8 mouse cellular contexts compared by ENCODE assay signal in genomic region chr3:111069156-111069555, GRCm38 (mm10).
DNase-seq lines count a peak whose midpoint lies in the region; ATAC-seq lines count a peak whose summit lies in the region.

No protein-coding gene starts in this region.

- DNase-seq in limb, embryonic 11.5 days (ENCODE audit: low spot score): peak; percentile 55
- no peak for DNase-seq in limb, embryonic 10.5 days (ENCODE audit: low spot score)
- DNase-seq in ZHBTc4 (ENCODE audit: low read depth, low spot score): peak; percentile 42
- peak; percentile 67 for DNase-seq in embryo, embryonic 10 days (ENCODE audit: low spot score)
- peak; percentile 47 for DNase-seq in kidney, postnatal 10 days
- peak; percentile 53 for DNase-seq in mesoderm, embryonic 11.5 days (ENCODE audit: low read depth, low spot score)
- no peak for DNase-seq in spleen, adult 12 weeks (ENCODE audit: low spot score)
- no peak for DNase-seq in heart, postnatal 25 days (ENCODE audit: low spot score)

- no peak for ATAC-seq in limb, embryonic 11.5 days (ENCODE audit: insufficient number of reproducible peaks, low FRiP score, low TSS enrichment, low read depth)

- 29% methylated on average over 7 of the region's 7 CpGs for WGBS in limb, embryonic 11.5 days
- 30% methylated on average over 7 of the region's 7 CpGs for WGBS in limb, embryonic 10.5 days

- H3K9me3 ChIP-seq in limb, embryonic 11.5 days (ENCODE audit: control insufficient read depth, low read length): no peaks in the 10 kb centered on the region
- no peaks in the 10 kb centered on the region for H3K9me3 ChIP-seq in limb, embryonic 10.5 days (replicated peaks)

- no peaks in the 10 kb centered on the region for H3K36me3 ChIP-seq in limb, embryonic 11.5 days (ENCODE audit: control insufficient read depth, insufficient read depth, low read length)
- H3K36me3 ChIP-seq in limb, embryonic 10.5 days: no peaks in the 10 kb centered on the region

- H3K9ac ChIP-seq in limb, embryonic 11.5 days (ENCODE audit: low read length): no peak overlapping the region

- H3K27ac ChIP-seq in limb, embryonic 11.5 days (replicated peaks; ENCODE audit: low read depth, low read length): no peak overlapping the region
- H3K27ac ChIP-seq in limb, embryonic 10.5 days: no peak overlapping the region

- intact Hi-C loops in heart, postnatal 25 days (cut with DNase I): loop anchor here (5.0 kb wide), 1 partner anchor 1542 kb away; no protein-coding TSS in a partner anchor

- no peaks in the 10 kb centered on the region for H3K27me3 ChIP-seq in limb, embryonic 11.5 days (ENCODE audit: control insufficient read depth, insufficient read depth, low read length)
- no peaks in the 10 kb centered on the region for H3K27me3 ChIP-seq in limb, embryonic 10.5 days (ENCODE audit: low read depth, poor library complexity, severe bottlenecking)

- 0 out of 2 replicates have a peak, but pooled peaks cover 1% of the 10 kb centered on the region for H3K4me1 ChIP-seq in limb, embryonic 11.5 days (ENCODE audit: control insufficient read depth, insufficient read depth, low read length)
- peaks cover 4% of the 10 kb centered on the region; the same call in 1 of the 2 replicates for H3K4me1 ChIP-seq in limb, embryonic 10.5 days

- H3K4me3 ChIP-seq in limb, embryonic 11.5 days (ENCODE audit: low read depth, low read length): no peak overlapping the region
- no peak overlapping the region for H3K4me3 ChIP-seq in limb, embryonic 10.5 days

- no peak overlapping the region for H3K4me2 ChIP-seq in limb, embryonic 11.5 days (ENCODE audit: low read depth, severe bottlenecking)

Comparison
In these comparisons a context has a peak if more than half of its experiments do, and no peak if none do; other contexts are left out.
1. DNase-seq: peak in limb, embryonic 11.5 days (single experiment), ZHBTc4 (single experiment), embryo, embryonic 10 days (single experiment), kidney, postnatal 10 days (single experiment) and mesoderm, embryonic 11.5 days (single experiment); none in limb, embryonic 10.5 days (single experiment), spleen, adult 12 weeks (single experiment) and heart, postnatal 25 days (single experiment).